Mouse (Mus musculus) C3H10T1/2 (cell line): ENCODE data around the gene Akain1. TPM values are rescaled to one million over a fixed set of nuclear protein-coding genes. Genes with fewer than 3 reads are reported as not detected.

Experiments used
- polyA plus RNA-seq, 2 experiments: library from polyadenylated mRNA; unstranded; fragments of >200 nt; fragmentation: generic; extraction: Trizol; gene quantifications; one replicate each; pipeline ENCODE4 v1.2.1; 2012; ENCODE audit warnings: missing spikeins in 2 of 2

The Akain1 gene
- polyA plus RNA-seq: not detected

DNA sequence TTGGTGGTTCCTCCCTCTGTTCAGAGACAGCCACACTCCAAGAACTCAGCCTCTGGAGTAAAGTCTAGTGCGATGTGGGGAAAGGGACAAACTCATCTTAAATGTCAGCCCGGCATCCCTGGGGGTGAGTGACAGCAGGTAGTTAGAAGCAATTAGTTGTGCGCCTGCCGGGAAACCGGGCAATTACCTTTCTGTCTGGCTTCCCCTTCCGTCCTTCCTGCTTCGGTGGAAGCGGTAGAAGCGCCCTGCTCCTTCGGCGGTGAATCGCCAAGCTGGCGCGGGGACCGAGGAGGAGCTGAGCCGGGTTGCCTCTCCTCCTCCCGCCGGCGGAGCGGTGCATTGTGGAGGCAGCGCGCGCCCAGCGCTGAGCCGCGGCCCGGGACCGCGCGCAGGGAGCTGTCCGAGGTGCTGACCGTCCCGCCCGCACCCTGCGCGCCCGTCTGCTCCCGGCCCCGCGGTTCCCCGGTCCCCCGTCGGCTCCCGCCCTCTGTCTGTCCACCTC lies at the start of gene Akain1:
TSS of gene Akain1 (plus strand) at position 337 of the 502 bp plus-strand sequence.

Other genes with a start within 250 kb of the Akain1 start
- gene Zbtb14, start 56.3 kb upstream of the Akain1 start, polyA plus RNA-seq: 1 to 10 TPM; 1.1 to 7.0 TPM